Mouse (Mus musculus) stomach, embryonic 16.5 days (tissue): ENCODE data around the gene Txnrd2. TPM values are rescaled to one million over a fixed set of nuclear protein-coding genes. Genes with fewer than 3 reads are reported as not detected.
A peak's percentile ranks its signal among the peaks of the same experiment; 100 is the strongest.

Experiments
- ATAC-seq: fragments of 200-750 bp; cut with Nextera tagmentation; 2 replicates; pipeline ENCODE4 v1.8.0; 2017; ENCODE audit warnings: moderate number of reproducible peaks, moderate TSS enrichment; ENCODE audit not compliant: insufficient read depth, low FRiP score
- H3K27ac ChIP-seq: fragments of 300-500 bp; sonication (generic); 2 replicates; pipeline ENCODE4 v1.5.1; 2014; ENCODE audit warnings: low read length
- H3K27me3 ChIP-seq: fragments of 300-500 bp; sonication (generic); 2 replicates; pipeline ENCODE4 v1.6.1; 2014; ENCODE audit warnings: low read length, control low read depth, mixed read lengths; ENCODE audit not compliant: control insufficient read depth, insufficient read depth
- H3K36me3 ChIP-seq: fragments of 300-500 bp; sonication (generic); 2 replicates; pipeline ENCODE4 v1.6.1; 2014; ENCODE audit warnings: low read length; ENCODE audit not compliant: control insufficient read depth, insufficient read depth
- H3K4me1 ChIP-seq: fragments of 300-500 bp; sonication (generic); 2 replicates; pipeline ENCODE4 v1.6.1; 2014; ENCODE audit warnings: low read length, control low read depth, mixed read lengths; ENCODE audit not compliant: control insufficient read depth, insufficient read depth
- H3K4me2 ChIP-seq: fragments of 300-500 bp; sonication (generic); 2 replicates; pipeline ENCODE4 v1.6.1; 2014; ENCODE audit warnings: low read depth, low read length, mixed read lengths
- H3K4me3 ChIP-seq: fragments of 300-500 bp; sonication (generic); replicated peaks from 2 replicates; pipeline ENCODE4 v1.5.1; 2014; ENCODE audit warnings: mild to moderate bottlenecking, low read length
- H3K9ac ChIP-seq: fragments of 300-500 bp; sonication (generic); 2 replicates; pipeline ENCODE4 v1.6.1; 2014; ENCODE audit warnings: low read length
- H3K9me3 ChIP-seq: fragments of 300-500 bp; sonication (generic); replicated peaks from 2 replicates; pipeline ENCODE4 v1.6.1; 2016; ENCODE audit warnings: low read length, control low read depth; ENCODE audit not compliant: control insufficient read depth
- WGBS: fragments of 180-500 bp; shearing (Covaris S2); extraction: QIAGEN DNeasy Blood & Tissue Kit; methylation state at CpG from one replicate; pipeline ENCODE4 v1.1.7; 2014; 5-methylcytosine and 5-hydroxymethylcytosine counted together
- polyA plus RNA-seq: library from polyadenylated mRNA; unstranded; fragments of >200 nt; fragmentation: Nextera tagmentation; extraction: Ambion mirVana; gene quantifications from 2 replicates; pipeline ENCODE4 v1.2.1, GENCODE M21; 2015

The Txnrd2 gene
- 19.2 and 23.7 TPM in 2 replicates for polyA plus RNA-seq

DNA sequence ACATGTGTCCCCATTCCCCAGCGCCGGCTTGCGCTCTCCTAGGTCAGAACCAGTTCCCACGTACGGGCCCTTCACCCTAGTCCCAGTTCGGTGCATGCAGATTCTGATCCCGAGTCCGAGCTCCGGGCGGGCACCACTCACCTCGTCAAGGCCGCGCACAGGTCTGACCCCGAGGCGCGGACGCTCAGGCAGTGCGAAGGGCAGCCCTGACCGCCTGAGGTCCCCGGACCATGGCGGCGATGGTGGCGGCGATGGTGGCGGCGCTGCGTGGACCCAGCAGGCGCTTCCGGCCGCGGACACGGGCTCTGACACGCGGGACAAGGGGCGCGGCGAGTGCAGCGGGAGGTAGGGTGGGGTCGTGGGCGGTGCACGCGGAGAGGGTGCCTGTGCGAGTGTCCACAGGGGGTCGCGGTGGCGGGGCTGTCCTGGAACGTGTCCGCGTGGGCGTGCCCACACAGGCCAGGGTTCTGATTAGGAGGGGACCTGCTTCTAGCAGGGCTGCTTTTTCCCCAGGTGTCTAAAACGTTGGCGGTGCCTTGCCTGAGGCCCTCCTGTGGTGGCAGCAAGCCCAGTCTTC is at the start of gene Txnrd2:
Gene Txnrd2, plus strand, starts transcription at position 170 of the 577 bp plus-strand sequence.
- H3K4me3 ChIP-seq: peak within 1 kb of the TSS; percentile 80
- H3K27ac ChIP-seq: peak within 1 kb of the TSS; percentile 81
- ATAC-seq: peak; percentile 91
- H3K36me3 ChIP-seq: no peaks in the 10 kb centered on the region; the same call in 1 of the 2 replicates
- no peaks in the 10 kb centered on the region for H3K27me3 ChIP-seq
- H3K9ac ChIP-seq: peak within 1 kb of the TSS; percentile 90
- under 1% methylated on average over 51 of the region's 52 CpGs for WGBS
- peak within 1 kb of the TSS; percentile 90 for H3K4me2 ChIP-seq
- no peaks in the 10 kb centered on the region for H3K9me3 ChIP-seq
- H3K4me1 ChIP-seq: peaks cover 31% of the 10 kb centered on the region

DNA sequence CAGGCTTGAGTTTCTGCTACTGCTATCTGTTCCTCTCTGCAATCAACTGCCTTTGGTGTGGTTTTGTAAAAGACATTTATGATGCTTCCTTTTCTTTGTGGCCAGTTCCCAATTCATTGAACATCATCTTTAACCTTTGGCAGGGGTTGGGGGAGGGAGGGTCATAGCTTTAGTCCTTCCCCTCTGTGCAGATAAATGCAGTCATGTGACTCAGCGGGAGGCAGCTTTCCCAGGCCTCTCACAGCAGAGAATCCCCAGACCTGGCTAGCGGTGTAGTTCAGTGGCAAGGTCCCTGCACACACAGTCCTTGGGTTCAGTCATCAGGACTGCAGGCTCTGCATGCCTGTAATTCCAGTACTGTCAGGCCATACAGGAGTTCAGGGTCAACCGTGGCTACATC is 49.0 kb upstream of the Txnrd2 start:
- Histone ChIP-seq H3K36me3 (no peaks in the 10 kb centered on the region), H3K4me2 (no peak overlapping the region), H3K4me1 (peaks cover 19% of the 10 kb centered on the region), H3K9me3 (no peaks in the 10 kb centered on the region), H3K4me3 (no peak overlapping the region), H3K9ac (peak overlapping the region; percentile 19; the same call in 1 of the 2 replicates), H3K27ac (no peak overlapping the region), H3K27me3 (no peaks in the 10 kb centered on the region)
- 31% methylated on average over 3 of the region's 3 CpGs for WGBS
- no peak for ATAC-seq

GRCm38 (mm10) chr16:18378489-18378888 is 47.7 kb upstream of the Txnrd2 start:
- H3K4me2 ChIP-seq: no peak overlapping the region
- no peak overlapping the region for H3K4me3 ChIP-seq
- H3K9me3 ChIP-seq: no peaks in the 10 kb centered on the region
- H3K27me3 ChIP-seq: no peaks in the 10 kb centered on the region
- 11% methylated on average over 1 of the region's 1 CpGs for WGBS
- H3K9ac ChIP-seq: no peak overlapping the region
- H3K36me3 ChIP-seq: no peaks in the 10 kb centered on the region
- H3K27ac ChIP-seq: no peak overlapping the region
- no peak for ATAC-seq
- H3K4me1 ChIP-seq: peaks cover 30% of the 10 kb centered on the region

GRCm38 (mm10) chr16:18379338-18380001 is 46.7 kb upstream of the Txnrd2 start:
- Histone ChIP-seq H3K4me3 (no peak overlapping the region), H3K4me1 (peaks cover 31% of the 10 kb centered on the region), H3K36me3 (no peaks in the 10 kb centered on the region), H3K9ac (peak overlapping the region; percentile 38; the same call in 1 of the 2 replicates), H3K9me3 (no peaks in the 10 kb centered on the region), H3K4me2 (no peak overlapping the region), H3K27ac (no peak overlapping the region), H3K27me3 (no peaks in the 10 kb centered on the region)
- WGBS: 79% methylated on average over 8 of the region's 8 CpGs
- peak; percentile 5; the same call in 1 of the 2 replicates for ATAC-seq

- Histone ChIP-seq H3K27me3 (no peaks in the 10 kb centered on the region), H3K4me1 (peaks cover 31% of the 10 kb centered on the region), H3K4me3 (no peak overlapping the region), H3K27ac (no peak overlapping the region), H3K9ac (no peak overlapping the region), H3K9me3 (no peaks in the 10 kb centered on the region), H3K4me2 (no peak overlapping the region), H3K36me3 (no peaks in the 10 kb centered on the region)
- 60% methylated on average over 6 of the region's 6 CpGs for WGBS
- ATAC-seq: peak; percentile 20; the same call in 1 of the 2 replicates
These were observed 45.6 kb upstream of the Txnrd2 start for GRCm38 (mm10) chr16:18380495-18381063.

DNA sequence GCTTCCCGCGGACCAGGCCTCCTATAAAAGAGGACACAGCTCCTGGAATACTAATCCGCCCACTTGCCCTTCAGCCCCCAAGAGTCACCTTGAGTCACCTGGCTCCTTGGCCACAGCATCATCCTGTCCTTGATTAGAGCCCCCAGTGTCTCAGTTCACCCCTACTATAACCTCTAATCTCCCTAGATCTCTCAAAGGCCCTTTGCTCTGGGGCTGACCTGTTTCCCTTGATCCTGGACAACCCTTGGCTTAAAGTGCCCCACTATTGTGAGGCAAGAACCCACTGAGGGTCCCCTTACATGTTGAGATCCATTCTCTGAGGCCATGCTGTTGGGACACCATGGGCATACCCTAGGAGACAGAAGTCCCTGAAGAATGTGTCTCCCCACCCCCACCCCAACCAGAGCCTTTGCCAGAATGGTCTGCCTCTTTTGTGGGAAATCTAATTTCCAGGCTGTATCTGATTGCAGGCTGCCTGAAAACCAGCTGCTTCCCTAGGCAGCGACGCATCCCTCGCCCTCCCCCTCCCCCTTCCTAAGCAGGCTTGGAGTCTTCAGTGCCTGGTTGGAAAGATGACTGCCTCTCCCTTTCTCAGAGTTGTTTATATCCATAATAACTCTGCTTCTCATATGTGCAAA is 44.4 kb upstream of the Txnrd2 start:
- ATAC-seq: peak; percentile 51; the same call in 1 of the 2 replicates
- no peak overlapping the region for H3K9ac ChIP-seq
- H3K4me3 ChIP-seq: no peak overlapping the region
- H3K27me3 ChIP-seq: no peaks in the 10 kb centered on the region
- 56% methylated on average over 6 of the region's 6 CpGs for WGBS
- no peaks in the 10 kb centered on the region for H3K9me3 ChIP-seq
- H3K4me2 ChIP-seq: no peak overlapping the region
- H3K4me1 ChIP-seq: peaks cover 31% of the 10 kb centered on the region
- H3K27ac ChIP-seq: peak overlapping the region; percentile 72
- H3K36me3 ChIP-seq: no peaks in the 10 kb centered on the region

- Histone ChIP-seq H3K36me3 (no peaks in the 10 kb centered on the region), H3K4me2 (no peak overlapping the region), H3K4me3 (no peak overlapping the region), H3K27me3 (no peaks in the 10 kb centered on the region), H3K9ac (no peak overlapping the region), H3K4me1 (peaks cover 31% of the 10 kb centered on the region), H3K9me3 (no peaks in the 10 kb centered on the region), H3K27ac (0 out of 2 replicates have a peak overlapping the region, but pooled peaks have one; percentile 2)
- WGBS: 76% methylated on average over 9 of the region's 9 CpGs
- no peak for ATAC-seq
These were observed 43.0 kb upstream of the Txnrd2 start for GRCm38 (mm10) chr16:18383045-18383726.

- Histone ChIP-seq H3K27me3 (no peaks in the 10 kb centered on the region), H3K4me1 (peaks cover 37% of the 10 kb centered on the region), H3K9ac (no peak overlapping the region), H3K4me2 (no peak overlapping the region), H3K9me3 (no peaks in the 10 kb centered on the region), H3K36me3 (no peaks in the 10 kb centered on the region), H3K27ac (no peak overlapping the region), H3K4me3 (no peak overlapping the region)
- 37% methylated on average over 3 of the region's 3 CpGs for WGBS
- no peak for ATAC-seq
These were observed 42.4 kb upstream of the Txnrd2 start for GRCm38 (mm10) chr16:18383756-18384155.
